Mouse (Mus musculus): Measurements from ENCODE around the gene Mtus2. TPM values are rescaled to one million over a fixed set of nuclear protein-coding genes. Genes with fewer than 3 reads are reported as not detected.

Mtus2 gene
- polyA plus RNA-seq, 1 experiment: 0.05 TPM

- Histone ChIP-seq H3K79me2 (ENCODE audit: control insufficient read depth, insufficient read depth) (no peaks in the 10 kb centered on the region), H3K36me3 (ENCODE audit: control insufficient read depth, insufficient read depth) (no peaks in the 10 kb centered on the region), H3ac (ENCODE audit: control insufficient read depth, insufficient read length) (no peak overlapping the region), H3K4me3 (no peak overlapping the region), H3K4me2 (ENCODE audit: low read depth) (no peak overlapping the region), H3K27me3 (ENCODE audit: control insufficient read depth, insufficient read depth, insufficient read length) (no peaks in the 10 kb centered on the region)
- no peak for TF ChIP-seq MYOD1 (IDR thresholded peaks at IDR 0.05; ENCODE audit: control insufficient read depth in 1 of 3, insufficient read length in 2 of 3, low read depth in 2 of 3)
- TF ChIP-seq TCF3 (IDR thresholded peaks at IDR 0.05; ENCODE audit: insufficient read length, low read depth): no peak
- TF ChIP-seq TCF12 (IDR thresholded peaks at IDR 0.05; ENCODE audit: insufficient read depth, poor library complexity, severe bottlenecking): no peak
- TF ChIP-seq MYOG (IDR thresholded peaks at IDR 0.05; ENCODE audit: control insufficient read depth in 1 of 3, insufficient read depth in 1 of 3, insufficient read length in 2 of 3, low read depth in 2 of 3): no peak
- no peak for TF ChIP-seq E2F4 (IDR thresholded peaks at IDR 0.05; ENCODE audit: insufficient read depth)
- no peak for TF ChIP-seq POLR2AphosphoS2 (IDR thresholded peaks at IDR 0.05; ENCODE audit: insufficient read length, low read depth)
- TF ChIP-seq CEBPB (IDR thresholded peaks at IDR 0.05; ENCODE audit: insufficient read depth, poor library complexity, severe bottlenecking): no peak
- TF ChIP-seq POLR2A (IDR thresholded peaks at IDR 0.05; ENCODE audit: insufficient read length, low read depth): no peak
- no peak for TF ChIP-seq MAX (IDR thresholded peaks at IDR 0.05; ENCODE audit: low read depth)
- TF ChIP-seq USF1 (IDR thresholded peaks at IDR 0.05; ENCODE audit: low read depth): no peak
- TF ChIP-seq SRF (IDR thresholded peaks at IDR 0.05; ENCODE audit: control insufficient read depth, insufficient read length, low read depth): no peak
- no peak for TF ChIP-seq REST (IDR thresholded peaks at IDR 0.05; ENCODE audit: insufficient read depth, insufficient read length)
Observed at GRCm38 (mm10) chr5:148179231-148179630, 222.1 kb downstream of the Mtus2 start.

GRCm38 (mm10) chr5:148180590-148181307 is 223.6 kb downstream of the Mtus2 start:
- H3K4me3 ChIP-seq: no peak overlapping the region
- no peak overlapping the region for H3K4me2 ChIP-seq (ENCODE audit: low read depth)
- H3K79me2 ChIP-seq (ENCODE audit: control insufficient read depth, insufficient read depth): no peaks in the 10 kb centered on the region

GRCm38 (mm10) chr5:148181308-148181630 is 224.1 kb downstream of the Mtus2 start:
- Histone ChIP-seq H3ac (ENCODE audit: control insufficient read depth, insufficient read length) (no peak overlapping the region), H3K4me2 (ENCODE audit: low read depth) (no peak overlapping the region), H3K79me2 (ENCODE audit: control insufficient read depth, insufficient read depth) (no peaks in the 10 kb centered on the region), H3K36me3 (ENCODE audit: control insufficient read depth, insufficient read depth) (no peaks in the 10 kb centered on the region), H3K4me3 (no peak overlapping the region), H3K27me3 (ENCODE audit: control insufficient read depth, insufficient read depth, insufficient read length) (no peaks in the 10 kb centered on the region)
- TF ChIP-seq TCF12 (IDR thresholded peaks at IDR 0.05; ENCODE audit: insufficient read depth, poor library complexity, severe bottlenecking) (no peak), POLR2AphosphoS2 (IDR thresholded peaks at IDR 0.05; ENCODE audit: insufficient read length, low read depth) (no peak), TCF3 (IDR thresholded peaks at IDR 0.05; ENCODE audit: insufficient read length, low read depth) (no peak), USF1 (IDR thresholded peaks at IDR 0.05; ENCODE audit: low read depth) (no peak)

More at GRCm38 (mm10) chr5:148180590-148181307, 223.6 kb downstream of the Mtus2 start:
- H3K27me3 ChIP-seq (ENCODE audit: control insufficient read depth, insufficient read depth, insufficient read length): no peaks in the 10 kb centered on the region
- no peaks in the 10 kb centered on the region for H3K36me3 ChIP-seq (ENCODE audit: control insufficient read depth, insufficient read depth)
- no peak overlapping the region for H3ac ChIP-seq (ENCODE audit: control insufficient read depth, insufficient read length)
- TF ChIP-seq POLR2A (IDR thresholded peaks at IDR 0.05; ENCODE audit: insufficient read length, low read depth): no peak
- TF ChIP-seq TCF12 (IDR thresholded peaks at IDR 0.05; ENCODE audit: insufficient read depth, poor library complexity, severe bottlenecking): no peak
- TF ChIP-seq CEBPB (IDR thresholded peaks at IDR 0.05; ENCODE audit: insufficient read depth, poor library complexity, severe bottlenecking): no peak
- TF ChIP-seq MYOG (IDR thresholded peaks at IDR 0.05; ENCODE audit: control insufficient read depth in 1 of 3, insufficient read depth in 1 of 3, insufficient read length in 2 of 3, low read depth in 2 of 3): no peak

- no peaks in the 10 kb centered on the region for H3K36me3 ChIP-seq (ENCODE audit: control insufficient read depth, insufficient read depth)
- H3ac ChIP-seq (ENCODE audit: control insufficient read depth, insufficient read length): no peak overlapping the region
- no peaks in the 10 kb centered on the region for H3K79me2 ChIP-seq (ENCODE audit: control insufficient read depth, insufficient read depth)
- H3K4me3 ChIP-seq: no peak overlapping the region
- H3K4me2 ChIP-seq (ENCODE audit: low read depth): no peak overlapping the region
- TF ChIP-seq POLR2A (IDR thresholded peaks at IDR 0.05; ENCODE audit: insufficient read length, low read depth): no peak
- TF ChIP-seq USF1 (IDR thresholded peaks at IDR 0.05; ENCODE audit: low read depth): no peak
- no peak for TF ChIP-seq TCF12 (IDR thresholded peaks at IDR 0.05; ENCODE audit: insufficient read depth, poor library complexity, severe bottlenecking)
- no peak for TF ChIP-seq CEBPB (IDR thresholded peaks at IDR 0.05; ENCODE audit: insufficient read depth, poor library complexity, severe bottlenecking)
- no peak for TF ChIP-seq POLR2AphosphoS2 (IDR thresholded peaks at IDR 0.05; ENCODE audit: insufficient read length, low read depth)
- no peak for TF ChIP-seq TCF3 (IDR thresholded peaks at IDR 0.05; ENCODE audit: insufficient read length, low read depth)
- no peak for TF ChIP-seq MAX (IDR thresholded peaks at IDR 0.05; ENCODE audit: low read depth)
- TF ChIP-seq SRF (IDR thresholded peaks at IDR 0.05; ENCODE audit: control insufficient read depth, insufficient read length, low read depth): no peak
- no peak for TF ChIP-seq MYOD1 (IDR thresholded peaks at IDR 0.05; ENCODE audit: control insufficient read depth in 1 of 3, insufficient read length in 2 of 3, low read depth in 2 of 3)
- TF ChIP-seq REST (IDR thresholded peaks at IDR 0.05; ENCODE audit: insufficient read depth, insufficient read length): no peak
- TF ChIP-seq E2F4 (IDR thresholded peaks at IDR 0.05; ENCODE audit: insufficient read depth): no peak
- no peak for TF ChIP-seq MYOG (IDR thresholded peaks at IDR 0.05; ENCODE audit: control insufficient read depth in 1 of 3, insufficient read depth in 1 of 3, insufficient read length in 2 of 3, low read depth in 2 of 3)
- H3K27me3 ChIP-seq (ENCODE audit: control insufficient read depth, insufficient read depth, insufficient read length): no peaks in the 10 kb centered on the region
Observed at GRCm38 (mm10) chr5:148181901-148182300, 224.8 kb downstream of the Mtus2 start.

DNA sequence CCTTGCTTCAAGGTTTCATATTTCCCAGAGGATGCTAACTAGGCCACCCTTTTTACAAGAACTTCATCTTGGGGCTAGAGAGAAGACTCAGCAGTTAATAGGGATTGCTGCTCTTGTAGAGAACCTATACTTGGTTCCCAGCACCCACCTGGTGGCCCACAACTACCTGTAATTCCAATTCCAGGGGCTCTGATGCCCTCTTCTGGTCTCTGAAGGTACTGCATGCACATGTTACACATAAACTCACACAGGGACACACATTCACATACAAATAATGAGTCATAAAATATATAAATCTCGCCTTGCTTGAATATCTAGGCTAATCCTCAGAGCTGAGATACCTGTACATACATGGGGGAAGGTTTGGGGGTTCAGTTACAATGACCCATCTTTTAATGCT is 228.8 kb downstream of the Mtus2 start:
- TF ChIP-seq TCF3 (IDR thresholded peaks at IDR 0.05; ENCODE audit: insufficient read length, low read depth) (no peak), TCF12 (IDR thresholded peaks at IDR 0.05; ENCODE audit: insufficient read depth, poor library complexity, severe bottlenecking) (no peak), MAX (IDR thresholded peaks at IDR 0.05; ENCODE audit: low read depth) (no peak), USF1 (IDR thresholded peaks at IDR 0.05; ENCODE audit: low read depth) (no peak), MYOD1 (IDR thresholded peaks at IDR 0.05; ENCODE audit: control insufficient read depth in 1 of 3, insufficient read length in 2 of 3, low read depth in 2 of 3) (no peak), MYOG (IDR thresholded peaks at IDR 0.05; ENCODE audit: control insufficient read depth in 1 of 3, insufficient read depth in 1 of 3, insufficient read length in 2 of 3, low read depth in 2 of 3) (no peak)
- Histone ChIP-seq H3K36me3 (ENCODE audit: control insufficient read depth, insufficient read depth) (no peaks in the 10 kb centered on the region), H3K4me2 (ENCODE audit: low read depth) (no peak overlapping the region), H3ac (ENCODE audit: control insufficient read depth, insufficient read length) (no peak overlapping the region), H3K27me3 (ENCODE audit: control insufficient read depth, insufficient read depth, insufficient read length) (no peaks in the 10 kb centered on the region), H3K4me3 (no peak overlapping the region), H3K79me2 (ENCODE audit: control insufficient read depth, insufficient read depth) (no peaks in the 10 kb centered on the region)

Measured in myocyte (in vitro differentiated cells).